Mouse (Mus musculus) B cell, adult 67 days (primary cell): ENCODE measurements around the gene Dpysl4. TPM values are rescaled to one million over a fixed set of nuclear protein-coding genes. Genes with fewer than 3 reads are reported as not detected.

Source experiments
- total RNA-seq, 2 experiments: library from RNA; stranded (reverse); gene quantifications; 4 replicates each; pipeline ENCODE4 v1.2.4; 2023

The Dpysl4 gene
- not detected for total RNA-seq

GRCm38 (mm10) chr7:139085629-139086194 lies at the start of gene Dpysl4:
TSS of gene Dpysl4 (plus strand) at chr7:139086001.

Other genes with a start within 250 kb of the Dpysl4 start
- gene Ppp2r2d, start 239.9 kb upstream of the Dpysl4 start, total RNA-seq, result 10 to 100 TPM; 54.3 to 55.7 TPM
- 10 to 100 TPM; 51.8 to 55.7 TPM for gene Mapk1ip1, start 239.7 kb upstream of the Dpysl4 start, total RNA-seq
- 1 to 10 TPM; 6.1 to 9.1 TPM for gene Bnip3, start 176.5 kb upstream of the Dpysl4 start, total RNA-seq
- gene Jakmip3, start 145.3 kb upstream of the Dpysl4 start, total RNA-seq, result not detected
- 1 to 10 TPM in 1 of 2 experiments, not detected in 1; 1.1 TPM for gene Lrrc27, start 127.0 kb downstream of the Dpysl4 start, total RNA-seq
- not detected for gene Stk32c, start 127.3 kb downstream of the Dpysl4 start, total RNA-seq
- 1 to 10 TPM; 1.6 to 2.6 TPM for gene Pwwp2b, start 162.5 kb downstream of the Dpysl4 start, total RNA-seq